Mouse (Mus musculus): ENCODE measurements around the gene Smtn. TPM values are rescaled to one million over a fixed set of nuclear protein-coding genes. Genes with fewer than 3 reads are reported as not detected.

Gene Smtn
- polyA plus RNA-seq, 1 experiment from 2014 or later, result 97.9 TPM

DNA sequence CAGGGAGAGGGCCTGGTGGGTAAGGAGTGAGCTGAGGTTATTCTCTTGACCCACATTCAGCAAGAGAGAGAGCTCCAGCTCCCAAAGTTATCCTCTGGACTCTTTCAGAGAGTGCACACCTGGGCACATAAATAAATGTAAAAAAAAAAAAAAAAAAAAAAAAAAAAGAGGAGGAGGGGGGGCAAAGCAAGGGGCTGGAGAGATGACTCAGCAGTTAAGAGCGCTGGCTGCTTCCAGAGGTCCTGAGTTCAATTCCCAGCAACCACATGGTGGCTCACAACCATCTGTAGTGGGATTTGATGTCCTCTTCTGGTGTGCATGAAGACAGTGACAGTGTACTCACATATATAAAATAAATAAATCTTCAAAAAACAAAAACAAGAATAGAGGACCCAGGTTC is 43.1 kb downstream of the Smtn start:
- 92% methylated on average over 1 of the region's 1 CpGs for WGBS
- Histone ChIP-seq H3K36me3 (no peaks in the 10 kb centered on the region), H3K27ac (no peak overlapping the region), H3K9ac (no peak overlapping the region), H3K4me1 (no peaks in the 10 kb centered on the region), H3K4me2 (no peak overlapping the region), H3K9me3 (no peaks in the 10 kb centered on the region), H3K27me3 (replicated peaks) (no peaks in the 10 kb centered on the region), H3K4me3 (replicated peaks) (no peak overlapping the region)
- no peak for ATAC-seq (ENCODE audit: insufficient read depth, low FRiP score, low read depth)

GRCm38 (mm10) chr11:3496756-3497155 is 43.7 kb downstream of the Smtn start:
- H3K9me3 ChIP-seq, result no peaks in the 10 kb centered on the region
- H3K9ac ChIP-seq, result no peak overlapping the region
- no peaks in the 10 kb centered on the region for H3K4me1 ChIP-seq
- H3K36me3 ChIP-seq, result no peaks in the 10 kb centered on the region
- no peaks in the 10 kb centered on the region for H3K27me3 ChIP-seq (replicated peaks)
- H3K27ac ChIP-seq, result no peak overlapping the region
- 43% methylated on average over 5 of the region's 5 CpGs for WGBS
- H3K4me2 ChIP-seq, result no peak overlapping the region
- H3K4me3 ChIP-seq (replicated peaks), result no peak overlapping the region
- no peak for ATAC-seq (ENCODE audit: insufficient read depth, low FRiP score, low read depth)

DNA sequence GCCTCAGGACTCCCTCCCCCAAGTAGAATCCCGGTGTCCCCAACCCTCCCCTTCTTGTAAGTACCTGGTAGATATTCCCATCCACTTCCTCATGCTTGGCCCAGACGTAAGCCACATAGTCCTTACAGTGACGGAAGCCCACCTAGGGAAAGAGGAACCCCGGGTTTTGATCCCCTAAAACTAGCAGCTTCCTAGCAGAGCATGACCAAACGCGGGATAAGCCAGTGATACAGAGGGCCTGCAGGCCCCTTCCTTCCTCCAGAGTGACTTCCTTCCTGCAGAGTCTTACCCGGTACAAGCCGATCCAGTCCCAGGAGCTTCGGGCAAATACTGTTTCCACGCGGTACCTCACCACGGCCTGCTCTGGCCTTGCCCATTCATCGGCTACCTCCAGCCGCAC is 44.9 kb downstream of the Smtn start:
- Histone ChIP-seq H3K36me3 (no peaks in the 10 kb centered on the region), H3K9ac (no peak overlapping the region), H3K27ac (no peak overlapping the region), H3K9me3 (no peaks in the 10 kb centered on the region), H3K4me1 (no peaks in the 10 kb centered on the region), H3K4me2 (no peak overlapping the region), H3K27me3 (replicated peaks) (no peaks in the 10 kb centered on the region), H3K4me3 (replicated peaks) (no peak overlapping the region)
- ATAC-seq (ENCODE audit: insufficient read depth, low FRiP score, low read depth), result no peak
- 88% methylated on average over 14 of the region's 14 CpGs for WGBS

DNA sequence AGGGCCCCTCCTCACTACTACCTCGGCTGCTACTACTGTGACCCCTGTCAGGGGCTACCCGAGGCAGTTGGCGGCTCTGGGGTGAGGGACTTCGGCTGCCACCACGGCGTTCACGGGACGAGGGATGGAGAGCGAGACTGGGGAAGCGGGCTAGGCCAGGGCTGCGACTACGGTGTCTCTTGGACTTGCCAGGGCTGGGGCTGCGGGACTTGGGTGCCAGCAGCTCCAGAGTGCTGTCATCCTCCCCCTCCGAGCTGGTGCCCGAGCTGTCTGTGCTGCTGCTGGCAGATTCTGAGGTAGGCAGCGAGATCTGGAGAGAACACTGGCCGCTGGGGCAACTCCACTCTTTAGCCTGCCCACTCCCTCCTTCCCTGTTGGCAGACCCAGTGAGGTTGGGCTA is 45.6 kb downstream of the Smtn start:
- 0 out of 2 replicates have a peak, but pooled peaks have one; percentile 17 for ATAC-seq (ENCODE audit: insufficient read depth, low FRiP score, low read depth)
- Histone ChIP-seq H3K9ac (no peak overlapping the region), H3K27me3 (replicated peaks) (no peaks in the 10 kb centered on the region), H3K4me3 (replicated peaks) (no peak overlapping the region), H3K9me3 (no peaks in the 10 kb centered on the region), H3K4me2 (no peak overlapping the region), H3K36me3 (no peaks in the 10 kb centered on the region), H3K27ac (no peak overlapping the region), H3K4me1 (no peaks in the 10 kb centered on the region)
- WGBS, result 73% methylated on average over 17 of the region's 17 CpGs

- ATAC-seq (ENCODE audit: insufficient read depth, low FRiP score, low read depth), result no peak
- Histone ChIP-seq H3K27ac (no peak overlapping the region), H3K4me1 (0 out of 2 replicates have a peak, but pooled peaks cover 6% of the 10 kb centered on the region), H3K9ac (no peak overlapping the region), H3K27me3 (replicated peaks) (no peaks in the 10 kb centered on the region), H3K4me2 (no peak overlapping the region), H3K4me3 (replicated peaks) (no peak overlapping the region), H3K36me3 (no peaks in the 10 kb centered on the region), H3K9me3 (no peaks in the 10 kb centered on the region)
- 50% methylated on average over 4 of the region's 4 CpGs for WGBS
Measured at GRCm38 (mm10) chr11:3492748-3493147, 47.7 kb downstream of the Smtn start.

- Histone ChIP-seq H3K4me3 (replicated peaks) (no peak overlapping the region), H3K4me1 (0 out of 2 replicates have a peak, but pooled peaks cover 6% of the 10 kb centered on the region), H3K27me3 (replicated peaks) (no peaks in the 10 kb centered on the region), H3K9me3 (no peaks in the 10 kb centered on the region), H3K27ac (no peak overlapping the region), H3K36me3 (no peaks in the 10 kb centered on the region), H3K4me2 (no peak overlapping the region), H3K9ac (no peak overlapping the region)
- 66% methylated on average over 5 of the region's 5 CpGs for WGBS
- ATAC-seq (ENCODE audit: insufficient read depth, low FRiP score, low read depth), result no peak
Measured at GRCm38 (mm10) chr11:3489036-3489435, 51.4 kb downstream of the Smtn start.

DNA sequence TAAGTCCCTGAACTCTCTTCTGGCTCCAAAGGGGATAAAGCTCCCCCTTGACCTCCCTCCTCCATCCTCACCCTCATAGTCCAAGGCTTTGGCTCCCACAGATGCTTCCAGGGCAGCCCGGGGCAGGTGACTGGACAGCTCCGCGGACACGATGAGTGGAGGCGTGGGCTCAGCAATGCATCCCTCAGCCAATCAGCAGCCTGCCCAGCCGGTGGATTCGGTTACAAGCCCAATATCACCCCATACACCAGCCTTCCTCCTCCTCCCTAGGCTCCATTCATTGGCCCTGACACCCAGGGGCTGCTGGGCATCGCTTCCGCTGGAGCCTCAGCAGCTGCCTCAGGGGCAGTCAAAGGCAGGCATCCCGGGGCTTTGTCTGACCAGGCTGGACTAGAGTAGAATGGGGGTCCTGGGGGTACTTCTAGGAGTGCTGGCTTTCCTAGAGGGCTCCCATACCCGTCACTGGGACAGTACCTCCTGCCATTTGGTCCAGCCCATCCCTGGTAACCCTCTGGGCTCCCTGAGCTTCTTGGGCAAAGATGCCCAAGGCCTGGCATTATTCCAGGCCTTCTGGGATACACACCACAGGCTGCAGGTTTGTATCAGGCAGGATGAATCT is 52.4 kb downstream of the Smtn start, which contains the start of gene Pla2g3:
Gene Pla2g3 (plus strand): TSS at position 333 of the 619 bp plus-strand sequence.
- ATAC-seq (ENCODE audit: insufficient read depth, low FRiP score, low read depth), result no peak
- H3K4me1 ChIP-seq, result 0 out of 2 replicates have a peak, but pooled peaks cover 6% of the 10 kb centered on the region
- no peak within 1 kb of the TSS for H3K4me2 ChIP-seq
- no peaks in the 10 kb centered on the region for H3K36me3 ChIP-seq
- H3K27ac ChIP-seq, result no peak within 1 kb of the TSS
- H3K9ac ChIP-seq, result no peak within 1 kb of the TSS
- no peak within 1 kb of the TSS for H3K4me3 ChIP-seq (replicated peaks)
- no peaks in the 10 kb centered on the region for H3K27me3 ChIP-seq (replicated peaks)
- WGBS, result 22% methylated on average over 11 of the region's 11 CpGs
- H3K9me3 ChIP-seq, result no peaks in the 10 kb centered on the region

GRCm38 (mm10) chr11:3486349-3486748 is 54.1 kb downstream of the Smtn start:
- Histone ChIP-seq H3K4me2 (no peak overlapping the region), H3K9ac (no peak overlapping the region), H3K9me3 (no peaks in the 10 kb centered on the region), H3K27me3 (replicated peaks) (no peaks in the 10 kb centered on the region), H3K4me3 (replicated peaks) (no peak overlapping the region), H3K4me1 (0 out of 2 replicates have a peak, but pooled peaks cover 6% of the 10 kb centered on the region), H3K36me3 (no peaks in the 10 kb centered on the region), H3K27ac (no peak overlapping the region; the same call in 1 of the 2 replicates)
- ATAC-seq (ENCODE audit: insufficient read depth, low FRiP score, low read depth), result no peak
- WGBS, result 67% methylated on average over 7 of the region's 7 CpGs

DNA sequence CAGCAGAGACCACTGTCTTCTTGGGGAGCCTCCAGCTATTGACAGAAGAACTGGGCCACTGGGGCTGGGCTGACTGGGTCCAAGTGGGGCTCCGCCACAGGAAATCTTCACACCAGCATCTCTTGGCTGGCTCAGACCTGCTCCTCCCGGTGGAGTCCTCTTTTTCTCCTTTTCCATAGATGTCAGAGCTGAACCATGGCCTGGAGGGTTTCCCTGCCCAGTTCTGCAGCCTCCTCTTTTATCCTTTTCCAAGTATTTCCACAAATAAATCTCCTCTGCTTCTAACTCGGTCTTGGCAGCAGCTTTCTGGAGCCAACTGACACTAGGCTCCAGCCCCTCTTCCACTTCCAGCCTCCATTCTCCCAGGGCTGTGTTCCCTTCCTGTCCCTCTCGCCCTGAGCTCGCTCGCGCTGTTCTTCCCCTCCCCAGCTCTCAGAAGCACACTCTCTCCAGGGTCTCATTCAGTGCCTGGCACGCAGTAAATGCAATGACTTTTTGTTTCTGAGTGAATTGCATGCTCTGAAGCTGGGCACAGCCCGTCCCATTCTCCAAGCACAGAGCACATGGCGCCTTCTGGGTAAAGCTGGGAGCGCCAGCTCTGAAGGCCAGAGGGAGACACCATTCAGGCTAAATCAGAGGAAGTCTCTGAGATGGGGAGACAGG is 56.3 kb downstream of the Smtn start:
- 52% methylated on average over 11 of the region's 11 CpGs for WGBS
- Histone ChIP-seq H3K9ac (no peak overlapping the region), H3K27ac (no peak overlapping the region), H3K4me2 (no peak overlapping the region), H3K27me3 (replicated peaks) (no peaks in the 10 kb centered on the region), H3K4me1 (0 out of 2 replicates have a peak, but pooled peaks cover 6% of the 10 kb centered on the region), H3K36me3 (no peaks in the 10 kb centered on the region), H3K4me3 (replicated peaks) (no peak overlapping the region), H3K9me3 (no peaks in the 10 kb centered on the region)
- ATAC-seq (ENCODE audit: insufficient read depth, low FRiP score, low read depth), result no peak

DNA sequence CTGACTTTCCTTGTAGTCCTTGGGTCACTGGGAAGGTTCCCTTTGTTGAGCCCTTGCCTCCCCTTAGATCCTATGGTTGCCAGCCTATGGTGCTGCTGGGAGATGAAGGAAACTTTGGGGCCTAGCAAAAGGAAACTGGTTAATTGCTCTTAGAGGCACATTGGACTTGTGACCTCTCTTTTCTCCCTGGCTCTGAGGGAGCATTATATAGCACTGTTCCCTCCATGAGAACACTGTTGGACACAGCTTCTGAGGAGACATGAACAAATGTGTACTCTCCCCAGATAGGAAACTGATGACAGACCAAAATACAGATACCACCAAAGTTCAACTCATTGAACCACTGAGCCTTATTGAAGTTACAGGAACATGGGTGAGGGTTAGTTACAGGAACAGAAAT is 64.9 kb downstream of the Smtn start:
- H3K4me3 ChIP-seq (replicated peaks), result no peak overlapping the region
- no peak overlapping the region for H3K9ac ChIP-seq
- no peaks in the 10 kb centered on the region for H3K27me3 ChIP-seq (replicated peaks)
- H3K9me3 ChIP-seq, result no peaks in the 10 kb centered on the region
- no peaks in the 10 kb centered on the region for H3K4me1 ChIP-seq
- H3K27ac ChIP-seq, result no peak overlapping the region
- no peaks in the 10 kb centered on the region for H3K36me3 ChIP-seq
- H3K4me2 ChIP-seq, result no peak overlapping the region
- no peak for ATAC-seq (ENCODE audit: insufficient read depth, low FRiP score, low read depth)

DNA sequence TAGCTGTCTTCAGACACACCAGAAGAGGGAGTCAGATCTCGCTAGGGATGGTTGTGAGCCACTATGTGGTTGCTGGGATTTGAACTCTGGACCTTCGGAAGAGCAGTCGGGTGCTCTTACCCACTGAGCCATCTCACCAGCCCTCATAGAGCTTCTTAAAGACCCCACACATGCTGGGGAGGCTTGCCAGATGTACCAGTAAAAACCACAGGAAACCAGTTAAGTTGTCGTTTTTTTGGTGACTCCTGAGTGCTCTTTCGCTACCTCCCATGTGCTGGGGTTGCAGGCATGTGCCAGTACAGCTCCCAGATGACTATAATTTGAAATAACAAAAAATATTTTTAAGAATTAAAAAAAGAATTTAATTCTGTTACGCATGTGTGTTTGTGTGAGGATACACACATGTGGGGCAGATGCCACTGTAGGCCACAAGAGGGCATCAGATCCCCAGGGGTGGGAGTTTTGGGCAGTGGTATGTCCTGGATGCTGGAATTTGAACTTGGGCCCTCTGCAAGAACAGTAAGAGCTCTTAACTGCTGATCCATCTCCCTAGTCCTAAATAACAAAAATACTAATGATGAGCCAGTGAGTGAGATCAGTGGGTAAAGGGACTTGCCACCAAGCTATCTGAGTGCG is 65.8 kb downstream of the Smtn start:
- no peaks in the 10 kb centered on the region for H3K27me3 ChIP-seq (replicated peaks)
- no peak overlapping the region for H3K27ac ChIP-seq
- no peak overlapping the region for H3K4me2 ChIP-seq
- no peak overlapping the region for H3K4me3 ChIP-seq (replicated peaks)
- no peaks in the 10 kb centered on the region for H3K4me1 ChIP-seq
- no peak overlapping the region for H3K9ac ChIP-seq
- WGBS, result 84% methylated on average over 7 of the region's 7 CpGs
- ATAC-seq (ENCODE audit: insufficient read depth, low FRiP score, low read depth), result no peak
- H3K9me3 ChIP-seq, result no peaks in the 10 kb centered on the region
- no peaks in the 10 kb centered on the region for H3K36me3 ChIP-seq

- Histone ChIP-seq H3K9me3 (no peaks in the 10 kb centered on the region), H3K27me3 (replicated peaks) (no peaks in the 10 kb centered on the region), H3K36me3 (no peaks in the 10 kb centered on the region), H3K27ac (no peak overlapping the region), H3K4me2 (no peak overlapping the region), H3K4me1 (no peaks in the 10 kb centered on the region), H3K9ac (no peak overlapping the region), H3K4me3 (replicated peaks) (no peak overlapping the region)
- WGBS, result 29% methylated on average over 1 of the region's 1 CpGs
- ATAC-seq (ENCODE audit: insufficient read depth, low FRiP score, low read depth), result peak; percentile 72
Measured at GRCm38 (mm10) chr11:3472484-3472883, 67.9 kb downstream of the Smtn start.
